Comparison of ENCODE assay signal across 9 mouse cellular contexts in the genomic region with DNA sequence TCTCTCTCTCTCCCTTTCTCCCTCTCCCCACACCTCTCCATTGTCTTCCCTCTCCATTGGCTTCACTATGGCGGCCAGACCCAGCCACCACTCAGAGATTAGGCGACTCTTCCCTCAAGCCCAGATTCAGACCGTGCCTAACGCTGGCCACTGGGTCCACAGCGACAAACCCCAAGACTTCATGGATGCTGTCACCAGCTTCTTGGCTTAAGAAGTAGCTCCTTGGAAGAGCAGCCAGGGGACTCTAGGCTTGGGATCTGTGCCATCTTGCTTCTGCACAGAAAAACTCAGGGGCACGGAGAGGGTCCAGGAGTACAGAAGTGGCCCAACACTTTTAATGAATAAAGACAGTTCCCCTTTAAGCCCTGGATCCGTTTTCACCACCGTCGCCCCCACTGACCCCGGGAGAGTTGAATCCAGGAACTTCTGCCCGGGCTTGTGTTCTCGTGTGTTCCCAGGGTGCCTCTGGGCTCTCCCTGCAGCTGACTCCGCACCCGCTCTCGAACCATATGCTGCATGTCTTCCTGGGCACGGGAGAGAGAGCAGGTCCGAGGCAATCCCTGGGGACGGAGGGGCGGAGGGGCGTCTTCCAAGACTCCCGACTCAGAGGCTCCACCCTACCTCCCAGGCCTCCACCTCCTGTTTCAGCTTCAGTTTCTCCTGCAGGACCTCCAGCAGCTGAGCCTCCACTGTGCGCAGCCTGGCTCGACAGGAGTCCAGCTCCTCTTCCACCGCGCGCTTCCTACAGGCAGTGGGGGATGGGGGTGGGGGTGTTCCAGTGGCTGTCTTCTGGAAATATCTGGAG. TPM values are rescaled to one million over a fixed set of nuclear protein-coding genes. Genes with fewer than 3 reads are reported as not detected.
A peak's percentile ranks its signal among the peaks of the same experiment; 100 is the strongest.
DNase-seq lines count a peak whose midpoint lies in the region; ATAC-seq lines count a peak whose summit lies in the region.
"Had no signal": no experiment of that assay in that cellular context is flagged by ENCODE, and none has a peak within 500 bp of the region (broad histone marks: within the 10 kb centered on the region; RNA-seq: fewer than 3 reads in every experiment).

No protein-coding gene starts in this region.

- no peaks in the 10 kb centered on the region for H3K27me3 ChIP-seq in hindbrain, embryonic 12.5 days
- peaks cover 29% of the 10 kb centered on the region for H3K27me3 ChIP-seq in midbrain, embryonic 10.5 days (ENCODE audit: low read depth, poor library complexity, severe bottlenecking)

- DNase-seq in gastrocnemius, postnatal 14 days, result peak; percentile 36
- no peak for DNase-seq in gastrocnemius, adult 8-10 months (ENCODE audit: low spot score in 2 of 2)
- no peak for DNase-seq in midbrain, embryonic 10.5 days (ENCODE audit: low spot score)
- no peak for DNase-seq in spleen, adult 12 weeks (ENCODE audit: low spot score)
- no peak for DNase-seq in layer of hippocampus, adult 18-20 months (ENCODE audit: low spot score in 2 of 2)

- H3K4me1 ChIP-seq in brown adipose tissue, adult 24 weeks (ENCODE audit: control insufficient read depth, insufficient read depth, insufficient read length, low read length), result no peaks in the 10 kb centered on the region; the same call in none of the 2 replicates
- peaks cover 38% of the 10 kb centered on the region for H3K4me1 ChIP-seq in hindbrain, embryonic 12.5 days
- peaks cover 54% of the 10 kb centered on the region for H3K4me1 ChIP-seq in midbrain, embryonic 10.5 days

- 19% methylated on average over 26 of the region's 26 CpGs for WGBS in hindbrain, embryonic 12.5 days
- 21% methylated on average over 26 of the region's 26 CpGs for WGBS in midbrain, embryonic 10.5 days

- no peak overlapping the region for H3K27ac ChIP-seq in brown adipose tissue, adult 24 weeks (replicated peaks; ENCODE audit: low read depth, low read length)
- H3K27ac ChIP-seq in hindbrain, embryonic 12.5 days, result peak overlapping the region; percentile 19
- peak overlapping the region; percentile 33 for H3K27ac ChIP-seq in midbrain, embryonic 10.5 days (replicated peaks)

- H3K36me3 ChIP-seq in hindbrain, embryonic 12.5 days, result no peaks in the 10 kb centered on the region; the same call in 1 of the 2 replicates
- 0 out of 2 replicates have a peak, but pooled peaks cover 4% of the 10 kb centered on the region for H3K36me3 ChIP-seq in midbrain, embryonic 10.5 days

- intact Hi-C loops in gastrocnemius, postnatal 14 days (cut with DNase I; ENCODE audit: low total_unique reads), result loop anchor here (10.0 kb wide), 2 partner anchors 63 to 173 kb away; a partner anchor contains a TSS

- no peak for ATAC-seq in hindbrain, embryonic 12.5 days (ENCODE audit: low FRiP score)
- ATAC-seq in erythroid progenitor cell, adult 5-6 weeks (replicated peaks; ENCODE audit: low FRiP score, poor library complexity, severe bottlenecking), result no peak

- peak overlapping the region; percentile 41 for H3K4me2 ChIP-seq in hindbrain, embryonic 12.5 days (replicated peaks)

- H3K9me3 ChIP-seq in hindbrain, embryonic 12.5 days (replicated peaks), result no peaks in the 10 kb centered on the region
- H3K9me3 ChIP-seq in midbrain, embryonic 10.5 days (replicated peaks), result no peaks in the 10 kb centered on the region

- peak overlapping the region; percentile 23; the same call in 1 of the 2 replicates for H3K9ac ChIP-seq in hindbrain, embryonic 12.5 days

- peak overlapping the region; percentile 22; the same call in 1 of the 2 replicates for H3K4me3 ChIP-seq in brown adipose tissue, adult 24 weeks (ENCODE audit: insufficient read depth, low read depth, low read length)
- peak overlapping the region; percentile 12; the same call in 1 of the 2 replicates for H3K4me3 ChIP-seq in hindbrain, embryonic 12.5 days
- peak overlapping the region; percentile 35 for H3K4me3 ChIP-seq in midbrain, embryonic 10.5 days

RNA-seq across cellular contexts. Expression of a gene that starts 3.1 kb away (rescaled TPM):
- 10 to 100 TPM; 64.1 to 69.1 TPM for total RNA-seq in gastrocnemius, postnatal 14 days (2021)
- total RNA-seq in gastrocnemius, adult 8-10 months (2022), result 10 to 100 TPM; 38.5 to 54.3 (median 46.0) TPM
- polyA plus RNA-seq in brown adipose tissue, adult 24 weeks (2012; ENCODE audit: insufficient read depth, insufficient read length, missing spikeins), result 91.8 and 99.4 TPM in 2 replicates
- polyA plus RNA-seq in hindbrain, embryonic 12.5 days (2016; fragmentation: Nextera tagmentation; extraction: Ambion mirVana), result 47.4 and 51.0 TPM in 2 replicates
- polyA plus RNA-seq in midbrain, embryonic 10.5 days (2016; fragmentation: Nextera tagmentation; extraction: Ambion mirVana), result 39.4 and 39.8 TPM in 2 replicates
- 10 to 100 TPM; 27.8 to 29.5 TPM for total RNA-seq in layer of hippocampus, adult 18-20 months (2021)
- total RNA-seq in erythroid progenitor cell, adult 5-6 weeks (2015; ENCODE audit: low replicate concordance), result 15.9 and 29.8 TPM in 2 replicates
- 3.9 and 4.3 TPM in 2 replicates for total RNA-seq in erythroid progenitor cell, adult 5-6 weeks (2017; ENCODE audit: low replicate concordance)

RNA-seq across cellular contexts. Expression of a gene that starts 11.3 kb away (rescaled TPM):
- total RNA-seq in gastrocnemius, postnatal 14 days (2021), result 1 to 10 TPM; 1.4 to 1.5 TPM
- total RNA-seq in gastrocnemius, adult 8-10 months (2022), result 1 to 10 TPM in 1 of 4 experiments, under 1 TPM in 3; 0.22 to 1.3 (median 0.39) TPM
- polyA plus RNA-seq in brown adipose tissue, adult 24 weeks (2012; ENCODE audit: insufficient read depth, insufficient read length, missing spikeins), result not detected in 2 replicates
- 34.3 and 38.7 TPM in 2 replicates for polyA plus RNA-seq in hindbrain, embryonic 12.5 days (2016; fragmentation: Nextera tagmentation; extraction: Ambion mirVana)
- polyA plus RNA-seq in midbrain, embryonic 10.5 days (2016; fragmentation: Nextera tagmentation; extraction: Ambion mirVana), result 13.3 and 17.5 TPM in 2 replicates
- 10 to 100 TPM; 91.5 to 97.8 TPM for total RNA-seq in layer of hippocampus, adult 18-20 months (2021)
- total RNA-seq in erythroid progenitor cell, adult 5-6 weeks (2015; ENCODE audit: low replicate concordance), result not detected in 2 replicates
- not detected in 2 replicates for total RNA-seq in erythroid progenitor cell, adult 5-6 weeks (2017; ENCODE audit: low replicate concordance)

RNA-seq across cellular contexts. Expression of a gene that starts 26.0 kb away (rescaled TPM):
- under 1 TPM in 1 of 2 experiments, not detected in 1; 0.27 TPM for total RNA-seq in gastrocnemius, postnatal 14 days (2021)
- not detected for total RNA-seq in gastrocnemius, adult 8-10 months (2022)
- not detected in 2 replicates for polyA plus RNA-seq in brown adipose tissue, adult 24 weeks (2012; ENCODE audit: insufficient read depth, insufficient read length, missing spikeins)
- polyA plus RNA-seq in hindbrain, embryonic 12.5 days (2016; fragmentation: Nextera tagmentation; extraction: Ambion mirVana), result 8.2 and 18.3 TPM in 2 replicates
- polyA plus RNA-seq in midbrain, embryonic 10.5 days (2016; fragmentation: Nextera tagmentation; extraction: Ambion mirVana), result 2.0 and 2.9 TPM in 2 replicates
- total RNA-seq in layer of hippocampus, adult 18-20 months (2021), result 1 to 10 TPM in 1 of 2 experiments, under 1 TPM in 1; 0.43 to 1.6 TPM
- total RNA-seq in erythroid progenitor cell, adult 5-6 weeks (2015; ENCODE audit: low replicate concordance), result not detected in 2 replicates
- total RNA-seq in erythroid progenitor cell, adult 5-6 weeks (2017; ENCODE audit: low replicate concordance), result not detected in 2 replicates
- total RNA-seq: MEL had no signal

RNA-seq across cellular contexts. Expression of a gene that starts 52.0 kb away (rescaled TPM):
- 10 to 100 TPM; 24.0 to 25.8 TPM for total RNA-seq in gastrocnemius, postnatal 14 days (2021)
- total RNA-seq in gastrocnemius, adult 8-10 months (2022), result 10 to 100 TPM; 24.3 to 26.8 (median 25.8) TPM
- 14.3 and 21.1 TPM in 2 replicates for polyA plus RNA-seq in brown adipose tissue, adult 24 weeks (2012; ENCODE audit: insufficient read depth, insufficient read length, missing spikeins)
- polyA plus RNA-seq in hindbrain, embryonic 12.5 days (2016; fragmentation: Nextera tagmentation; extraction: Ambion mirVana), result 28.9 and 34.4 TPM in 2 replicates
- polyA plus RNA-seq in midbrain, embryonic 10.5 days (2016; fragmentation: Nextera tagmentation; extraction: Ambion mirVana), result 27.2 and 28.3 TPM in 2 replicates
- total RNA-seq in layer of hippocampus, adult 18-20 months (2021), result 10 to 100 TPM; 40.1 to 43.4 TPM
- 6.5 and 21.0 TPM in 2 replicates for total RNA-seq in erythroid progenitor cell, adult 5-6 weeks (2015; ENCODE audit: low replicate concordance)
- 2.3 and 3.4 TPM in 2 replicates for total RNA-seq in erythroid progenitor cell, adult 5-6 weeks (2017; ENCODE audit: low replicate concordance)

RNA-seq across cellular contexts. Expression of a gene that starts 52.7 kb away (rescaled TPM):
- 10 to 100 TPM; 24.7 to 33.0 TPM for total RNA-seq in gastrocnemius, postnatal 14 days (2021)
- total RNA-seq in gastrocnemius, adult 8-10 months (2022), result 10 to 100 TPM; 25.7 to 36.4 (median 29.8) TPM
- polyA plus RNA-seq in brown adipose tissue, adult 24 weeks (2012; ENCODE audit: insufficient read depth, insufficient read length, missing spikeins), result 28.3 and 31.3 TPM in 2 replicates
- polyA plus RNA-seq in hindbrain, embryonic 12.5 days (2016; fragmentation: Nextera tagmentation; extraction: Ambion mirVana), result 113 and 119 TPM in 2 replicates
- 158 and 179 TPM in 2 replicates for polyA plus RNA-seq in midbrain, embryonic 10.5 days (2016; fragmentation: Nextera tagmentation; extraction: Ambion mirVana)
- total RNA-seq in layer of hippocampus, adult 18-20 months (2021), result 10 to 100 TPM; 49.0 to 57.9 TPM
- 25.2 and 34.8 TPM in 2 replicates for total RNA-seq in erythroid progenitor cell, adult 5-6 weeks (2015; ENCODE audit: low replicate concordance)
- 7.6 and 13.0 TPM in 2 replicates for total RNA-seq in erythroid progenitor cell, adult 5-6 weeks (2017; ENCODE audit: low replicate concordance)

Comparison
In these comparisons a context has a peak if more than half of its experiments do, and no peak if none do; other contexts are left out.
1. RNA of a gene that starts 11.3 kb away (total RNA-seq): 91.5 to 97.8 TPM in layer of hippocampus, adult 18-20 months; 1.4 to 1.5 TPM in gastrocnemius, postnatal 14 days, 0.22 to 1.3 TPM in gastrocnemius, adult 8-10 months and not detected in erythroid progenitor cell, adult 5-6 weeks; every median in the first group is over 10 times any median in the second.
2. Peak in every context shown above with its lines, with median percentiles within 50 percentile points of each other: H3K4me3 ChIP-seq.